Mouse (Mus musculus) naive thymus-derived CD4-positive, alpha-beta T cell, adult 2 months (primary cell): ENCODE measurements around the gene Phyhd1.

ENCODE experiments used
- DNase-seq: peaks from one replicate; pipeline ENCODE4 v3.0.0-alpha.2; 2011; ENCODE audit warnings: low read depth

Phyhd1 gene

GRCm38 (mm10) chr2:30285416-30286181 is 19.6 kb downstream of the Phyhd1 start:
- DNase-seq: no peak

DNA sequence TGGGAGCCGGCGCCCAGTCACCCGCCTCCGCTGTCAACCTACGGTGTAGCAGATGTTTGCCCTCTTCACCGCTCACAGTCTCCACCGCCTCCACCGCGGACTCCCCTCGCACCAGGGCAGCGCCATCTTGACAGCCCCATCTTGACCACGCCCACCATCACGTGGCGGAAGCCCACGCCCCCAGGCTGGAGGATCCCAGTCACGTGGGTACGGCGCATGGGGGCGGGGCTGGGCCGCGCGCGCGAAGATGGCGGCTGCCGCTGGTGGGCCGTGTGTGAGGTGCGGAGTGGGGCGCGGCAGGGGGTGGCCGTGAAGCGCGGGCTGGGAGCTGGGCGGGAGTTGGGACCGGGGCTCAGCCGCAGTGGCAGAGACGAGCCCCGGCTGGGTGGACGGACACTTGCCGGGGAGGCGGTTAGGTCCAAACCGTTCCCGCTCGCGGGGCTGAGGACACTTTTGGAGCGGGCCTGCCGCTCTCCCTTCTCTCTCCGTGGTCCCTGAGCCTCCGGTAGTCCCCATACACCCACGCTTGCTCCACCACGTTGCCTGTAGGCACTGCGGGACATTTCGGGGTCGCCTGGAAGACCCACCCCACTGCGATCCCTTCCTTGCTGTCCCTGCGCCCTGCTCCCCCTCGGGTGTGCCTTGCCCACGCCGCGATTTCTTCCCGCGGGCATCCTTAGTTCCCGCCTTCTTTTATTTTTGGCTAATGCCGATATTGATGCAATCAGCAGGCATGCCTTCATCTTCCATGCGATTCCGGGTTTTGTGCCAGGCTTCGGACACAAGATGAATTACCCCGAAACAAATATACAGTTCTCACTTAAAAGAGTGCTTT is 20.4 kb downstream of the Phyhd1 start, which contains the start of the genes Dolk and Nup188:
Gene Dolk (minus strand): TSS at position 143 of the 835 bp plus-strand sequence.
Gene Nup188 (plus strand): TSS at position 206 of the 835 bp plus-strand sequence.
- peak; percentile 97 for DNase-seq

- DNase-seq: peak; percentile 57
These were observed 21.0 kb downstream of the Phyhd1 start for GRCm38 (mm10) chr2:30287027-30287373.

DNA sequence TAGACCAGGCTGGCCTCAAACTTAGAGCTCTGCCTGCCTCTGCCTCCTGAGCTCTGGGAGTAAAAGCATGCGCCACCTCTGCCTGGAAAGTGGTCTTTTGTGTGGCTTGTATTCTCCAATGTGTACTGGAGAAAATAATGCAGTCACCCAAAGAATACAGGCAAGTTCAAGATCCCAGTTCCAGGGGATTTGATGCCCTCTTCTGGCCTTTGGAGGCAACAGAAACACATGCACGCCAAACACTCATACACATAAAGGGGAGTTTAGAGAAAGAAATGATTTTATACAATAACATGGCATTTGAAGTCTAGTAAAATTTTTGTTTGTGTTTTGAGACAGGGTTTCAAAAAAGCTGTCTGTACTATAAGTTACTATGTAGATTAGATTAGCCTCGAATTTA is 33.5 kb downstream of the Phyhd1 start:
- peak; percentile 30 for DNase-seq

DNA sequence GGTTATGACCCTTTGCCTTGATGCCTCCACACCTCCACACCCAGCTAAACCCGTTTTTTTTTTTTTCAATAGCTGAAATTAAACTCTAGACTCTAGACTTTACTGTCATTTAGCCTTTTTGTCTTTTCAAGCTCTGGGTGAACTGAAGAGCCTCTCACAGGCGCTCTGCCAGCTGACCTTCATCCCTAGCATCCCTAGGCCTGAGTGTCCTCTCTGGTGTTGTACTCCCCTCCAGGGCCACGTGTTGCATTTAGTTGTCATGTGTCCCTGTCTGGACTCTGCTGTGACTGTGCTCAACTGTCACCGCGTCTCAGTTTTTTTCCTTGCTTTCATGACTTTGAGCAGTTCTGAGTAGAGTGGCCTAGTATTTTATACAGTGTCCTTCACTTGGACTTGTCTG is 34.0 kb downstream of the Phyhd1 start:
- no peak for DNase-seq

DNA sequence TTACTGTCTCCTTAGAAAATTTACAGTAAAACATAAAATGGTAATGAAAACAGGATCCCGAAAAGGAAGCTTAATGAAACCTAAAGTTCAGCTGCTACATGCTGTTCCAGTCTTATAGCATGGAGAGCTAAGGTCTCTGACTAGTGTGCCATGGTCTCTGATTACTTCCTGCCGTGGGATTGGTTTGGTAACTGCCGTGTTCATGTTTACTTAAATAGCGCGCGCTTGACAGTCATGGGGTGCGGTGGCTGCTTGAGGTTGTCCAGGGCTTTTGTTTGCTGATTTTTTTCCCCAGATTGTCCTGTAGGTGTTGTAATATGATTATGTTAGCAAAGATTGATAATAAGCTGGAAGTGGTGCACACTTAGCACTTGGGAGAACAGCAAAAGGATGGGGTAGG is 40.1 kb downstream of the Phyhd1 start:
- no peak for DNase-seq

GRCm38 (mm10) chr2:30309351-30309750 is 43.3 kb downstream of the Phyhd1 start:
- no peak for DNase-seq

DNA sequence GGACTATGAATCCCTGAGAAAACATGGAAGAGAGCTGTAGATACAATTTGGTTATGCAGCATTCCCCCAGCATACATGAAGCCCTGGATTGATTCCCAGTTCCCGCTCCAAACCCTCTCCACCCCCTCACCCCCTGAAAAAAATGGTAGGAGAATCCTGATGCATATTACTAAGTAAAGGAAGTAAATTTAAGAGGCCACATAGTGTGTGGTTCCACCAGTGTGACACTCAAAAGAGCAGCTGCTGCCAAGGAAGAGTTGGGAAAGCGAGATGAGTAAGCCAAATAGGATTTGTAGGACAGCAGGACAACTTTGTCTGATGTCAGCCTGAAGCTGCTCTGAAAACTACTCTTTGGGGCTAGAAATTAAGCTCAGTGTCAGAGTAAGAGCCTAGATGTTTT is 45.5 kb downstream of the Phyhd1 start:
- no peak for DNase-seq

DNA sequence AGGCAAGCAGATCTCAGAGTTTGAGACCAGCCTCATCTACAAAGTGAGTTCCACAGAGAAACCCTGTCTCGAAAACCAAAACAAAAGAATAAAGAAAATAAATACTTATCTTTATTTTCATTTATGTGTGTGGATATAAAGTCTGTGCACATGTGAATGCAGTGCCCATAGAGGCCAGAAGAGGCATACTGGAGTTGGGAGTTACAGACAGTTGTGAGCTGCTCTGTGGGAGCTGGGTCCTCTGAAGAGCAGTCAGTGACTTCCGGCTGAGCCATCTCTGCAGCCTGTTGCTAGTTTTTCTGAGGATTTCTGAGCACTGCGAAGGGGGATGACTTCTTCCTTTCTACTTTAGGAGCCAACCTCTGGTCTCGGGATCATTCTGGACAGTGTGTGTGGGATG is 50.1 kb downstream of the Phyhd1 start:
- DNase-seq: no peak

- no peak for DNase-seq
These were observed 51.0 kb downstream of the Phyhd1 start for GRCm38 (mm10) chr2:30316955-30317354.

- DNase-seq: no peak
These were observed 53.3 kb downstream of the Phyhd1 start for GRCm38 (mm10) chr2:30319260-30319659.

DNA sequence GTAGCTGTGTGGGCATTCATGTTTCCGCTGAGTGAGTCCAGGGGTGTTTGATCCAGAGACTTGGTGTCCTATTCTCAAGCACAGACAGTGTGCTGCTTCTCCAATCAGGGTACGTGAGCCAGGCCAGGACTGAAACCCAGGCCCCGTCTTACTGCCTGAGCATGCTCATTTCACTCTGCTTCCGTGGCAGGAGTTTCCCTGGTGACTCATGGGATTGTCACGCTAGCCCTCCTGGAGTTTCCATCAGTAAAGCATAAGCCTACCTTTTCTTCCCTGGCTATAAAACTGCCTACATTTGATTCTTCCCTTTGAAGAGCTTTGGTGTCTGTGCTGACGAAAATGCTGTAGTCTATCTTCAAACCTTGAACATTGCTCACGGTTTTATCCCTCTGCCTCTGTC is 57.1 kb downstream of the Phyhd1 start:
- no peak for DNase-seq

DNA sequence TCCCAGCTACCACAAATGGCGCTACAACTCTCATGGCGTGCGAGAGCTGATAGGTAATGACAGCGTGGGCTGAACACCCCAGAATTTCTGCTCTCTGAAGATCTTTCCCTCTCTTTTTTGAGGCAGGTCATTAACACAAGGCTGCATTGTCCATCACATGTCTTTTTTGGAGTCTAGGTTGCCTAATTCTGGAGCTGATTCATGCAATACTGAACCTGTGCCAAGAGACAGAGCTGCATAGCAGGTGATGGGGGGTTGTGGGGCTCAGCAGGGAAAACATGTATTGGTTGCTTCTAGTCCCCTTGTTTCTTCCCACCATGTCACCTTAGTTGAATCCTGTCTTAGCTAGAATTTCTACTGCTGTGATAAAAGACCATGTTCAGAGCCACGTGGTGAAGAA is 59.3 kb downstream of the Phyhd1 start:
- no peak for DNase-seq

- no peak for DNase-seq
These were observed 61.3 kb downstream of the Phyhd1 start for GRCm38 (mm10) chr2:30327276-30327675.

DNA sequence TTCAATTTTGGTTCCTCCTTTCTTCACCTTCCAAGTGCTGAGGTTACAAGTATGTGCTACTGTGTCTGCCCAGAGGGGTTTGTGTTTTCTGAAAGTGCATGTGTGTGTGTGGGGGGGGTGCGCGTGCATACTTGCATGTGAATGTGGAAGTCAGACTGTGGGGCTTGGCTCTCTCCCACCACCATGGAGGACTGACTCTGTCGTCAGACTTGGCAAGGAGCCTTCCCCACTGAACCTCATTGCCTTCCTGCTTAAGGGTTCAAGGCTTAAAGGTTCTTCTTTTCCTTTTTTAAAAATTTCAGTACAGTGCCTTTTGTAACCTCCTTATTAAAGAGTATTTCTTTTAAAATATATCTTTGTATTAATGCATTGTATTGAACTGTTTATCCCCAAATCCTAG is 62.8 kb downstream of the Phyhd1 start:
- DNase-seq: no peak
